Mouse (Mus musculus): Measurements from ENCODE around the gene Snrnp25. TPM values are rescaled to one million over a fixed set of nuclear protein-coding genes. Genes with fewer than 3 reads are reported as not detected.
"Not testable (repeated sequence)": the region's sequence is repeated elsewhere in the genome, so short reads cannot be mapped to it uniquely, and the experiment has no call there.

Snrnp25 gene
- polyA plus RNA-seq, 1 experiment from 2014 or later: 107 TPM

DNA sequence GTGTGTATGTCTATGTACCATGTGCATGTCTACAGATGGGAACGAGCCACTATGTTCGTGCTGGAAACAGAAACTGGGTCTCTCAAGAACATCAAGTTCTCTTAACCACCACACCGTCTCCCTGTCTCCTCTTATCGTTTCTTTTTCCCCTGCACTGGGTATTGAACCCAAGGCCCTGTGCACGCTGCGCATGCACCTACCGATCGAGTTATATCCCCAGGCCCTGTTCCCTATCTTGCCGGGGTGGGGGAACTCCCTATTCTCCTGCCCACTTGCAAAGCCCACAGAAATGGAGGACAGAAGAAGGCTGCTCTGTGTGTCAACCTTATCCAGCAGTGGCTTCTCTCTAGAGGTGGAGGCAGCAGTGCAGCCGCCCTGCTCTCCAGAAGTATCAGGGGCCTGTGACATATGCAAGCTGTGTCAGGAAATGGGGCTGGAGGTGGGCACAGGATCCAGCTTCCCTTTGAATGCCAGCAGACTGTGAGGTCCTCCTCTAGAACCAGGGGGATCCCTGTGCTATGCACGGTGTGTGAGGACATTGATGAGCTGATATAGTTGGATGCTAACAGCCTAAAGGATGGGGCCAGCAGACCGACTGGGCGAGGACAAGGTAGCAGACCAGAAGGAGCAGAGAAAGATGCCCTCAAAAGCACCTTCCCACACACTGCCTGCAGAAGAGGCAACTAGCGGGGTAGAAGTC lies 6.8 kb upstream of the Snrnp25 start:
- 76% methylated on average over 14 of the region's 14 CpGs for WGBS
- Histone ChIP-seq H3K27me3 (ENCODE audit: low read depth, poor library complexity, severe bottlenecking) (peaks cover 14% of the 10 kb centered on the region), H3K4me1 (peaks cover 25% of the 10 kb centered on the region), H3K9me3 (replicated peaks) (no peaks in the 10 kb centered on the region), H3K4me3 (no peak overlapping the region), H3K36me3 (no peaks in the 10 kb centered on the region), H3K27ac (replicated peaks) (0 out of 2 replicates have a peak overlapping the region, but pooled peaks have one; percentile 46)
- DNase-seq (ENCODE audit: low spot score): no peak

DNA sequence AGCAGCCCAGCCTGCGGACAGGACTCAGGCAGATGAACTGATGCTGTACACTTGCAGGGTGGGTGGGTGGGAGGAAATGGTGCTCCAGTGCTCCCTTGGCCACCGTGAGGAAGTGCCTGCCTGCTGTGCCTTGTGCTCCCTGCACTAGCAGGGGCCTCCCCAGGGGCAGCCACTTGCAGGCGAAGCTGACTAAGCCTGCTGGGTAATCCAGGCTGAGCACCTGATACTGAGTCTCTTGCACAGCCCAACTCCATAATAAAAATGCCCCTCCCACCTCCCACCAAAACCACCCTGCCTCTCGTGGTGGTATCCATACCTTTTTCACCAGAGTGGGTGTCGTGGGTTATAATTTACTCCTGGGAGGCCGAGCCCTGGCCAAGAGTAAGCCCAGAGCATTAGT lies 6.0 kb upstream of the Snrnp25 start:
- WGBS: 38% methylated on average over 6 of the region's 6 CpGs
- no peak for DNase-seq (ENCODE audit: low spot score)
- Histone ChIP-seq H3K4me1 (peaks cover 25% of the 10 kb centered on the region), H3K27me3 (ENCODE audit: low read depth, poor library complexity, severe bottlenecking) (peaks cover 18% of the 10 kb centered on the region), H3K9me3 (replicated peaks) (no peaks in the 10 kb centered on the region), H3K27ac (replicated peaks) (peak overlapping the region; percentile 46; the same call in 1 of the 2 replicates), H3K36me3 (no peaks in the 10 kb centered on the region), H3K4me3 (no peak overlapping the region)

DNA sequence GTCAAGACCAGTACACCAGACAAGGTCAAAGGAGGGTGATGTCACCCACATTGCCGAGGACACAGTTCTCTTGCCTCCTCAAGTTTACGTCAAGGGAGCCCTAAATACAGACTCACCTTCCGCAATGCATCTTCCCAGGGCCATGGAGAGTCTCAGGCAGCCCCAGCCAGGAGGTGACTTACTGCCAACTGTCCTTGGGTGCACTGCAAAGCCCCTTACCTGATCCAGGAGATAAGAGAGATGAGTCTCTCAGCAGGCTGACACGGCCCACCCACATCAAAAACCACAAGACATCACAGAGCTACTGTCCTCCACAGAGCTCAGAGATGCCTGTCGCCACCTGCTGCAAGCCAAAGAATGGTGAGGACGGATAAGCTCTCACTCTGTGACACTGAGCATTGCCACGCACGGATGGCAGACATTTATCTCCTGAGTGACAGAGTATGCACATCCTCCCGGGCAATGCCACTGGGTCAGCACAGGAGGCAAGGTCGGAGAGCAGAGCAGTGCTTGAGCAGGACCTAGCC lies 5.1 kb upstream of the Snrnp25 start, which contains the start of gene Il9r:
Gene Il9r, minus strand, starts transcription at position 205 of the 527 bp plus-strand sequence.
- H3K27me3 ChIP-seq (ENCODE audit: low read depth, poor library complexity, severe bottlenecking): peaks cover 11% of the 10 kb centered on the region
- no peaks in the 10 kb centered on the region for H3K9me3 ChIP-seq (replicated peaks)
- DNase-seq (ENCODE audit: low spot score): no peak
- H3K4me1 ChIP-seq: peaks cover 31% of the 10 kb centered on the region
- no peaks in the 10 kb centered on the region for H3K36me3 ChIP-seq
- no peak within 1 kb of the TSS for H3K4me3 ChIP-seq
- 78% methylated on average over 10 of the region's 10 CpGs for WGBS
- H3K27ac ChIP-seq (replicated peaks): peak within 1 kb of the TSS; percentile 46; the same call in 1 of the 2 replicates

DNA sequence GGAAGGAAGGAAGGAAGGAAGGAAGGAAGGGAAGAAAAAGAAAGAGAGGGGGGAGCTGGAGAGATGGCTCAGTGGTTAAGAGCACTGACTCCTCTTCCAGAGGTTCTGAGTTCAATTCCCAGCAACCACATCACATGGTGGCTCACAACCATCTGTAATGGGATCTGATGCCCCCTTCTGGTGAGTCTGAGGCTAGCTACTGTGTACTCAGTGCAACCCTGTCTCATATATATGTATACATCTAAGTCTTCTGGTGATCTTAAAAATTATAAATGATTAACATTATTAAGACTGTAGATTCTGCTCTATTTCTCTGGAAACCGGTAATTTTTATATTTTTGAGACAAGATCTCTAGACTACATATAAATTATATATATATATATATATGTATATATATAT lies 4.2 kb upstream of the Snrnp25 start:
- not testable (repeated sequence) for H3K4me3 ChIP-seq; H3K36me3 ChIP-seq; H3K27me3 ChIP-seq (ENCODE audit: low read depth, poor library complexity, severe bottlenecking); DNase-seq (ENCODE audit: low spot score); H3K27ac ChIP-seq (replicated peaks); H3K9me3 ChIP-seq (replicated peaks)
- WGBS: 64% methylated on average over 1 of the region's 1 CpGs
- peaks cover 27% of the 10 kb centered on the region for H3K4me1 ChIP-seq

DNA sequence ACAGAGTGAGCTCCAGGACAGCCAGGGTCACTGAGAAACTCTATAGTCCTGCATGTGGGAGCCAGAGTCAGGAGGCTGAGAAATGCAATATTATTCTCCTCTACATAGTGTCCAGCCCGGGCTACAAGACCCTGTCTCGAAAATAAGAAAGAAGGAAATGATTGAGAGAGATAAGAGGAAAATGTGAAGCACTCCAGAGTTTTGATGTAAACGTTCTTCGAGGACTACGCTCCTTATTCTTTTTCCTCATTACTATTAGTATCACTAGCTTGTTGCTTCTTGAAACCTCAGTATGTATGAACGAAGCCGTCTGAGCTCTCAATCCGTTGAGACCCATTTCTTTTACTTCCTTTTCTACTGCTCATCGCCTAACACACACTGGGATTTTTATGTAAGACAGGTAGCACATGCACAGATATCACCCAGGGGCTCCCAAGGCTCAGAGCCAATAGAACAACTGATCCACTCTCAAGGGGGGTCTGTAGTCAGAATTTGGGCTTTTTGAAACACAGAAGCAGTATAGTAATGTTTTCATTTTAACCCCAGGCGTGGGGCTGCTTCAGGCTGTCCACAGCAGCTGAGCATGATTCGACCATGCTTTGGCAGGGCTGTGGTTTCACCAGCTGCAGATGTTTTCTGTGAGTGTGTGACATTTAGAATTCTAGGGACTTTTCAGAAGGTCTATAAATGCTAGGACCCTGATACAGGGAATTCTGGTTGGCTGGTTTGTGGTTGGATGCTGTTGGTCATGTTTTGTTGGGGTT lies 3.1 kb upstream of the Snrnp25 start:
- no peak for DNase-seq (ENCODE audit: low spot score)
- WGBS: 84% methylated on average over 11 of the region's 11 CpGs
- Histone ChIP-seq H3K27me3 (ENCODE audit: low read depth, poor library complexity, severe bottlenecking) (peaks cover 8% of the 10 kb centered on the region; the same call in 1 of the 2 replicates), H3K9me3 (replicated peaks) (no peaks in the 10 kb centered on the region), H3K36me3 (peaks cover 4% of the 10 kb centered on the region), H3K27ac (replicated peaks) (no peak overlapping the region), H3K4me3 (no peak overlapping the region), H3K4me1 (peaks cover 27% of the 10 kb centered on the region)

DNA sequence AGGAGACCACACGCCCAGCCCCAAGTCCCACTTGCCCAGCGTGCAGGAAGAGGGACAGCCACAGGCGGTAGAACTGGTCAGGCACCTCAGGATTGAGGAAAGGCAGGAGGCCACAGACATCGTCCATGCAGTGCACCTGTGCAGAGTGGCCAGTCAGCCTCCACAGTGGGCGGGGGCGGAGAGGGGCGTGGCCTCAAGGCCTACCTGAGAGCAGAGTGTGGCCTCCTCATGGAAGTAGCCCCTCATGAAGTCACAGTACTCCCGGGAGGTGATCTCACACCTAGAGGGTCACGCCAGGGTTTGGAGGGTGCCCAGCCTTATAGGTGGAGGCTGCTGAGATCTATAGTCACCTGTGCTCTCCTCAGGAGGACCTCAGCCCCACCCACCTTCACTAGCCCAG lies 5.4 kb downstream of the Snrnp25 start:
- Histone ChIP-seq H3K9me3 (replicated peaks) (no peaks in the 10 kb centered on the region), H3K36me3 (peaks cover 86% of the 10 kb centered on the region), H3K27ac (replicated peaks) (no peak overlapping the region), H3K4me3 (no peak overlapping the region), H3K4me1 (peaks cover 9% of the 10 kb centered on the region), H3K27me3 (ENCODE audit: low read depth, poor library complexity, severe bottlenecking) (no peaks in the 10 kb centered on the region)
- DNase-seq (ENCODE audit: low spot score): no peak
- WGBS: 91% methylated on average over 9 of the region's 9 CpGs

DNA sequence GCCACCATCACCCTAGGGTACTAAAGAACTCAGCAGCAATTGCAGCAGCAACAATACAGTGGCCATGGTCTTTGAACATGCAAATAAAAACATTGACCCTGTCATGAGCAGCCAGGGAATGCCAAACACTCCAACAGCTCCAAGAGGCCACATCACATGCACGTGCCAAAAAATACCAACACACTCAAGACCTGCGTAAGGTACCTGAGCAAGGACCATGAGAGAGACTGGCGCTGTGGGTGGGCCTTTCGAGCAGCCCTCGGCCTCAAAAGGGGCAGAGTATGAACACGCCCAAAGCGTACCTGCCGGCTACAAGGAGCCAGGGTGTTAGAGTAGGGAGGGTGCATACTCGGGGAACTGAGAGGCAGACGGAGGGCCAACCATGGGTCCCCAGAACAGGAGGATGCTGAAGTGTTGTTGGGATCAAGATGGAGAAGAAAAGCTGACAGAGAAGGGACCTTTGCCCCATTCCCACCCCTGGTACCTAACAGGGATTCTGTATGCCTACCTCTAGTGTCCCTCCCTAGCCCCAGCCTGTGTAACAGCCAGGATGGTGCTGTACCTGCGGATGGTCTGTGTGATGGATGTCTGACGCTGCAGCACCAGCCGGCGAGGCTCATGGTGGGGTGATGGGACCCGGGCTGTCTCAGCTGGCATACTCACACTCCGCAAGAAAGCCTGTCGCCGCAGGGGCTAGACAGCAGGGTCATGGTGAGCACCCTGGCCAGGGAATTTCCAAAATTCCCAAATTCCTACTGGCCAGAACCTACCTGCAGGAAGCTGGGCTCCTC lies 10.4 kb downstream of the Snrnp25 start:
- no peak overlapping the region for H3K4me3 ChIP-seq
- peaks cover 8% of the 10 kb centered on the region for H3K27me3 ChIP-seq (ENCODE audit: low read depth, poor library complexity, severe bottlenecking)
- no peak overlapping the region for H3K27ac ChIP-seq (replicated peaks)
- no peaks in the 10 kb centered on the region for H3K9me3 ChIP-seq (replicated peaks)
- 93% methylated on average over 18 of the region's 18 CpGs for WGBS
- peaks cover 54% of the 10 kb centered on the region for H3K36me3 ChIP-seq
- DNase-seq (ENCODE audit: low spot score): no peak
- H3K4me1 ChIP-seq: peaks cover 24% of the 10 kb centered on the region

DNA sequence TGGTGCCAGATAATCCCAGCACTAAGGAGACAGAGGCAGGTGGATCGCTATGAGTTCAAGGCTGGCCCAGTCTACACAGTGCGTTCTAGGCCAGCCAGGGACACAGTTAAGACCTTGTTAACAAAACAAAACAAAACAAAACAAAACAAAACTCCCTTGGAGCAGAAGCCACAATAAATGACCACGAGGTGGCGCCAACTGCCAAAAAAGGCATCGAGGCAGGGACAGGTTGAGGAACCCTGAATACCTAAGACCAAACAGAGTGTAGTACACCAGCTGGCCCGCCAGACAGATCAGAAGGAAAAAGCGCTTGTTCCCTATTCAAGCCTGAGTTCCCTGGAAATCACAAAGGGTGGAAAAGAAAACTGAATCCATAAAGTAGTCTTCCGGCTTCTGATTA lies 11.6 kb downstream of the Snrnp25 start:
- peak; percentile 79 for DNase-seq (ENCODE audit: low spot score)
- Histone ChIP-seq H3K4me1 (peaks cover 37% of the 10 kb centered on the region), H3K4me3 (no peak overlapping the region), H3K27ac (replicated peaks) (no peak overlapping the region), H3K27me3 (ENCODE audit: low read depth, poor library complexity, severe bottlenecking) (peaks cover 14% of the 10 kb centered on the region), H3K36me3 (peaks cover 41% of the 10 kb centered on the region), H3K9me3 (replicated peaks) (no peaks in the 10 kb centered on the region)
- 22% methylated on average over 8 of the region's 8 CpGs for WGBS

DNA sequence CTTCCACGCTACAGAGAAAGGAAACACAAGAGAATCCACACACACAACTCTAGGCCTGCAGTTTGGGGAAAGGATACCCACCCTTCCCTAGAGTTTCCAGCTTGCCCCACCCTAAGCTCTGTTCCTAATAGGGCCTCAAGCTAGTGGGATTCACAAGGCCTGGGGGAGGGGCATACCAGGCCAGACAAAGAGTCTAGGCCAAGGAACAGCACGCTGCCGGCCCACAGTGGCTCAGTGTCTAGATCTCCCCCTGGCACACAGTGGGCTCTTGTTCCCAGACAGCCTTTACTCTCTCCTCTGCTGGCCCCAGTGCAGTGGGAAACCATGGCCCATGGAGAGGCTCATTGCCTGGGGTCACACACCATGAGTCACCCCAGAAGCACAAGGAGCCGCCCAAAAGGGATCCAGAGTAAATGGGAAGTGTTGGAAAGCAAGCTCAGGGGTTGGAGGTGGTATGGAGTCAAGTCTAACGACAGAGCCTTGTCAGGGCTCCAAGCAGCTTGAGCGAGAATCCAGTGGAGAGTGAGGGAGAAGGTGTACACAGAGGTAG lies 13.4 kb downstream of the Snrnp25 start:
- Histone ChIP-seq H3K4me1 (peaks cover 48% of the 10 kb centered on the region), H3K27me3 (ENCODE audit: low read depth, poor library complexity, severe bottlenecking) (peaks cover 30% of the 10 kb centered on the region), H3K9me3 (replicated peaks) (no peaks in the 10 kb centered on the region), H3K27ac (replicated peaks) (peak overlapping the region; percentile 77), H3K4me3 (no peak overlapping the region), H3K36me3 (peaks cover 24% of the 10 kb centered on the region)
- DNase-seq (ENCODE audit: low spot score): no peak
- WGBS: 61% methylated on average over 6 of the region's 6 CpGs

DNA sequence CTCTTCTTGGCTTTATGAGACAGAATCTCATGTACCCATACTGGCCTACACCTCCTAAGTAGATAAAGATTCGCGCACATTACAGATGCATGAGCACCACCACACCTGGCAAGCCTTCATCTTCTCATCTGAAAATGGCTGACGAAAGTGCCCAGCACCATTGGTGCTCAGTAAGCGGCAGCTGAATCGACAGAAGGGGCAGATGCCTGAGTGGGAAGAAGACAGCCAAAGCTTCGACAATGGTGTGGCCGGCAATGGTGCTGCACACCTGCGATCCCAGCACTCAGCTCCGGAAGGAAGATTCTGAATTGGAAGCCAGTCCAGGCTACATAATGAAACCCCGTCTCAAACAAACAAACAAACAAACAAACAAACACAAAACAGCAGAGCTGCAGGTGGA lies 14.1 kb downstream of the Snrnp25 start:
- WGBS: 91% methylated on average over 10 of the region's 10 CpGs
- H3K27me3 ChIP-seq (ENCODE audit: low read depth, poor library complexity, severe bottlenecking): peaks cover 37% of the 10 kb centered on the region
- no peaks in the 10 kb centered on the region for H3K9me3 ChIP-seq (replicated peaks)
- no peak overlapping the region for H3K27ac ChIP-seq (replicated peaks)
- H3K36me3 ChIP-seq: peaks cover 17% of the 10 kb centered on the region
- no peak overlapping the region for H3K4me3 ChIP-seq
- no peak for DNase-seq (ENCODE audit: low spot score)
- peaks cover 48% of the 10 kb centered on the region for H3K4me1 ChIP-seq

DNA sequence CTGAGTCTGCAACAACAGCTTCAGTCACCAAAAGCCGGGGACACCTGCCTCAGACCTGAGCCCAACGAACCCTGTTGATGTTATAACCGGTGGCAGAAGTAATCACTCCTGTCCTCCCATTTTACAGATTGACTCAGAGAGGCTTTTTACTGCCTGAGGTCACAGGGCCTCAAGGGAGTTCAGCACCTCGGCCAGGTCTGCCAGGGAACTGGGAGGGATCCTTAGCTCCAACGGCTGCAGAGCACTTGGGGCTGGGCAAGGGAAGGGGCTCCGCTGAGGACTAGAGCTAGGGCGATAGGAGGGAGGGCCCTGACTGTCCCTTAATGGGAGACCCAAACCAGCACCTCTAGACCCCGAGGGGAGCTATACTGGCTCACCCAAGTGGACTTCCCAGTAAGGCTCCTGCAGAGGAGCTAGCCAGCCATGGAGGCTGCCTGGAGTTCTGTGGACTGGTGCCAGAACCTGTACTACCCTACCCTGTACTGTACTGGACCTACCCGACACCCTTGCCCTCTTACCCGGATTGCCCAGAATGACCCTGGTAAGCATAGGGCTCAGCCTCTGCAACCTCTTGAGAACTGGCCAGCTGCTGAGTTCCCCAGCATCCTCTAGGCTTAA lies 15.5 kb downstream of the Snrnp25 start:
- H3K27ac ChIP-seq (replicated peaks): peak overlapping the region; percentile 88
- H3K9me3 ChIP-seq (replicated peaks): no peaks in the 10 kb centered on the region
- 35% methylated on average over 10 of the region's 10 CpGs for WGBS
- DNase-seq (ENCODE audit: low spot score): peak; percentile 17
- H3K4me1 ChIP-seq: peaks cover 62% of the 10 kb centered on the region
- peaks cover 5% of the 10 kb centered on the region for H3K36me3 ChIP-seq
- H3K27me3 ChIP-seq (ENCODE audit: low read depth, poor library complexity, severe bottlenecking): peaks cover 48% of the 10 kb centered on the region
- H3K4me3 ChIP-seq: peak overlapping the region; percentile 82

All from midbrain, embryonic 10.5 days (tissue).